Mouse (Mus musculus) brown adipose tissue, adult 24 weeks (tissue): Measurements from ENCODE around the gene Hoxd8. TPM values are rescaled to one million over a fixed set of nuclear protein-coding genes. Genes with fewer than 3 reads are reported as not detected.

Source experiments
- H3K27ac ChIP-seq: fragments of 200-500 bp; replicated peaks from 2 replicates; pipeline ENCODE4 v1.5.1; 2012; ENCODE audit warnings: low read depth, mild to moderate bottlenecking, low read length
- H3K4me1 ChIP-seq: fragments of 200-500 bp; 2 replicates; pipeline ENCODE4 v1.6.1; 2012; ENCODE audit warnings: low read length, mixed read lengths; ENCODE audit not compliant: control insufficient read depth, insufficient read depth, insufficient read length
- H3K4me3 ChIP-seq: fragments of 200-500 bp; 2 replicates; pipeline ENCODE4 v1.5.1; 2012; ENCODE audit warnings: low read depth, mild to moderate bottlenecking, low read length, moderate library complexity; ENCODE audit not compliant: insufficient read depth
- polyA plus RNA-seq: library from polyadenylated mRNA; stranded (reverse); fragments of >200 nt; gene quantifications from 2 replicates; pipeline ENCODE4 v1.2.4, GENCODE M21; 2012; ENCODE audit not compliant: missing spikeins, insufficient read depth, insufficient read length

Gene Hoxd8
- polyA plus RNA-seq, 1 experiment: 10.4 TPM

GRCm38 (mm10) chr2:74736688-74737577 lies 32.5 kb downstream of the Hoxd8 start:
- H3K4me1 ChIP-seq: no peaks in the 10 kb centered on the region
- no peak overlapping the region for H3K27ac ChIP-seq
- no peak overlapping the region for H3K4me3 ChIP-seq

GRCm38 (mm10) chr2:74737578-74738070 lies 33.2 kb downstream of the Hoxd8 start:
- Histone ChIP-seq H3K4me3 (no peak overlapping the region), H3K4me1 (no peaks in the 10 kb centered on the region), H3K27ac (no peak overlapping the region)

- Histone ChIP-seq H3K27ac (no peak overlapping the region), H3K4me3 (no peak overlapping the region), H3K4me1 (no peaks in the 10 kb centered on the region)
Observed at GRCm38 (mm10) chr2:74738623-74739475, 34.4 kb downstream of the Hoxd8 start.

GRCm38 (mm10) chr2:74739476-74739800 lies 35.0 kb downstream of the Hoxd8 start:
- Histone ChIP-seq H3K4me1 (no peaks in the 10 kb centered on the region), H3K4me3 (no peak overlapping the region), H3K27ac (no peak overlapping the region)

GRCm38 (mm10) chr2:74739869-74740268 lies 35.5 kb downstream of the Hoxd8 start:
- no peaks in the 10 kb centered on the region for H3K4me1 ChIP-seq
- no peak overlapping the region for H3K4me3 ChIP-seq
- no peak overlapping the region for H3K27ac ChIP-seq

GRCm38 (mm10) chr2:74740311-74741091 lies 36.1 kb downstream of the Hoxd8 start:
- H3K4me3 ChIP-seq: no peak overlapping the region
- H3K4me1 ChIP-seq: no peaks in the 10 kb centered on the region
- no peak overlapping the region for H3K27ac ChIP-seq

- Histone ChIP-seq H3K27ac (no peak overlapping the region), H3K4me1 (no peaks in the 10 kb centered on the region), H3K4me3 (no peak overlapping the region)
Observed at GRCm38 (mm10) chr2:74741252-74741978, 37.0 kb downstream of the Hoxd8 start.

- Histone ChIP-seq H3K4me3 (no peak overlapping the region), H3K4me1 (no peaks in the 10 kb centered on the region), H3K27ac (no peak overlapping the region)
Observed at GRCm38 (mm10) chr2:74741979-74742277, 37.5 kb downstream of the Hoxd8 start.

- Histone ChIP-seq H3K4me1 (no peaks in the 10 kb centered on the region), H3K27ac (no peak overlapping the region), H3K4me3 (no peak overlapping the region)
Observed at GRCm38 (mm10) chr2:74745540-74746297, 41.3 kb downstream of the Hoxd8 start.

GRCm38 (mm10) chr2:74746298-74746921 lies 42.0 kb downstream of the Hoxd8 start:
- Histone ChIP-seq H3K27ac (no peak overlapping the region), H3K4me3 (no peak overlapping the region), H3K4me1 (no peaks in the 10 kb centered on the region)

- Histone ChIP-seq H3K4me3 (no peak overlapping the region), H3K27ac (no peak overlapping the region), H3K4me1 (no peaks in the 10 kb centered on the region)
Observed at GRCm38 (mm10) chr2:74747006-74747405, 42.6 kb downstream of the Hoxd8 start.

GRCm38 (mm10) chr2:74747661-74748141 lies 43.3 kb downstream of the Hoxd8 start:
- Histone ChIP-seq H3K4me3 (no peak overlapping the region), H3K27ac (no peak overlapping the region), H3K4me1 (peaks cover 3% of the 10 kb centered on the region)

GRCm38 (mm10) chr2:74748436-74748995 lies 44.1 kb downstream of the Hoxd8 start:
- H3K4me3 ChIP-seq: no peak overlapping the region
- no peak overlapping the region for H3K27ac ChIP-seq
- H3K4me1 ChIP-seq: peaks cover 4% of the 10 kb centered on the region
